Mouse (Mus musculus): ENCODE measurements around the gene Rfc1. TPM values are rescaled to one million over a fixed set of nuclear protein-coding genes. Genes with fewer than 3 reads are reported as not detected.
A peak's percentile ranks its signal among the peaks of the same experiment; 100 is the strongest.
"Not testable (repeated sequence)": the region's sequence is repeated elsewhere in the genome, so short reads cannot be mapped to it uniquely, and the experiment has no call there.

The Rfc1 gene
- polyA plus RNA-seq, 1 experiment from 2014 or later = 84.4 TPM

GRCm38 (mm10) chr5:65336075-65336355 lies 545 bp upstream of the Rfc1 start:
- no peak for ATAC-seq (ENCODE audit: borderline replicate concordance, extremely low read depth, low FRiP score, low TSS enrichment)
- no peak overlapping the region for H3K27ac ChIP-seq

GRCm38 (mm10) chr5:65334788-65335187 lies 682 bp downstream of the Rfc1 start:
- Histone ChIP-seq H3K4me2 (peak overlapping the region; percentile 67), H3K4me1 (peaks cover 17% of the 10 kb centered on the region), H3K9ac (peak overlapping the region; percentile 91), H3K27ac (peak overlapping the region; percentile 83; the same call in 1 of the 2 replicates), H3K9me3 (no peaks in the 10 kb centered on the region), H3K36me3 (no peaks in the 10 kb centered on the region), H3K27me3 (no peaks in the 10 kb centered on the region), H3K4me3 (peak overlapping the region; percentile 92)
- 2% methylated on average over 8 of the region's 8 CpGs for WGBS
- no peak for ATAC-seq (ENCODE audit: borderline replicate concordance, extremely low read depth, low FRiP score, low TSS enrichment)

More at GRCm38 (mm10) chr5:65336075-65336355, 545 bp upstream of the Rfc1 start:
- no peaks in the 10 kb centered on the region for H3K36me3 ChIP-seq
- H3K27me3 ChIP-seq = no peaks in the 10 kb centered on the region
- peak overlapping the region; percentile 92 for H3K4me3 ChIP-seq
- WGBS = 22% methylated on average over 4 of the region's 4 CpGs
- peak overlapping the region; percentile 67 for H3K4me2 ChIP-seq
- peak overlapping the region; percentile 91; the same call in 1 of the 2 replicates for H3K9ac ChIP-seq
- no peaks in the 10 kb centered on the region for H3K9me3 ChIP-seq
- peaks cover 17% of the 10 kb centered on the region for H3K4me1 ChIP-seq

GRCm38 (mm10) chr5:65329971-65330370 lies 5.5 kb downstream of the Rfc1 start:
- H3K4me2 ChIP-seq = no peak overlapping the region
- H3K4me3 ChIP-seq = no peak overlapping the region
- no peaks in the 10 kb centered on the region for H3K27me3 ChIP-seq
- H3K9ac ChIP-seq = no peak overlapping the region
- H3K36me3 ChIP-seq = no peaks in the 10 kb centered on the region
- H3K9me3 ChIP-seq = no peaks in the 10 kb centered on the region
- no peak for ATAC-seq (ENCODE audit: borderline replicate concordance, extremely low read depth, low FRiP score, low TSS enrichment)
- WGBS = 56% methylated on average over 3 of the region's 3 CpGs
- no peak overlapping the region for H3K27ac ChIP-seq
- H3K4me1 ChIP-seq = peaks cover 37% of the 10 kb centered on the region

GRCm38 (mm10) chr5:65326212-65326611 lies 9.3 kb downstream of the Rfc1 start:
- H3K4me3 ChIP-seq = no peak overlapping the region
- peak overlapping the region; percentile 35; the same call in 1 of the 2 replicates for H3K27ac ChIP-seq
- H3K36me3 ChIP-seq = no peaks in the 10 kb centered on the region
- 57% methylated on average over 5 of the region's 5 CpGs for WGBS
- H3K9ac ChIP-seq = no peak overlapping the region
- H3K27me3 ChIP-seq = no peaks in the 10 kb centered on the region
- no peak for ATAC-seq (ENCODE audit: borderline replicate concordance, extremely low read depth, low FRiP score, low TSS enrichment)
- H3K9me3 ChIP-seq = no peaks in the 10 kb centered on the region
- H3K4me2 ChIP-seq = 0 out of 2 replicates have a peak overlapping the region, but pooled peaks have one; percentile 1
- H3K4me1 ChIP-seq = peaks cover 25% of the 10 kb centered on the region

- WGBS = 74% methylated on average over 3 of the region's 3 CpGs
- H3K4me3 ChIP-seq = no peak overlapping the region
- ATAC-seq (ENCODE audit: borderline replicate concordance, extremely low read depth, low FRiP score, low TSS enrichment) = no peak
- no peaks in the 10 kb centered on the region for H3K36me3 ChIP-seq
- H3K9ac ChIP-seq = no peak overlapping the region
- no peaks in the 10 kb centered on the region for H3K9me3 ChIP-seq
- no peaks in the 10 kb centered on the region for H3K27me3 ChIP-seq
- H3K27ac ChIP-seq = no peak overlapping the region
- H3K4me2 ChIP-seq = no peak overlapping the region
- peaks cover 25% of the 10 kb centered on the region for H3K4me1 ChIP-seq
Measured at GRCm38 (mm10) chr5:65324758-65325355, 10.6 kb downstream of the Rfc1 start.

GRCm38 (mm10) chr5:65324271-65324670 lies 11.2 kb downstream of the Rfc1 start:
- no peak for ATAC-seq (ENCODE audit: borderline replicate concordance, extremely low read depth, low FRiP score, low TSS enrichment)
- WGBS = 85% methylated on average over 3 of the region's 3 CpGs
- H3K27me3 ChIP-seq = no peaks in the 10 kb centered on the region
- no peak overlapping the region for H3K4me2 ChIP-seq
- no peaks in the 10 kb centered on the region for H3K9me3 ChIP-seq
- peaks cover 25% of the 10 kb centered on the region for H3K4me1 ChIP-seq
- no peak overlapping the region for H3K4me3 ChIP-seq
- no peak overlapping the region for H3K27ac ChIP-seq
- no peaks in the 10 kb centered on the region for H3K36me3 ChIP-seq
- H3K9ac ChIP-seq = no peak overlapping the region

GRCm38 (mm10) chr5:65322165-65322564 lies 13.3 kb downstream of the Rfc1 start:
- Histone ChIP-seq H3K4me2 (no peak overlapping the region), H3K36me3 (peaks cover 14% of the 10 kb centered on the region; the same call in 1 of the 2 replicates), H3K9ac (no peak overlapping the region), H3K27ac (no peak overlapping the region), H3K4me1 (peaks cover 13% of the 10 kb centered on the region), H3K4me3 (no peak overlapping the region), H3K27me3 (no peaks in the 10 kb centered on the region), H3K9me3 (no peaks in the 10 kb centered on the region)
- no peak for ATAC-seq (ENCODE audit: borderline replicate concordance, extremely low read depth, low FRiP score, low TSS enrichment)
- 57% methylated on average over 10 of the region's 10 CpGs for WGBS

GRCm38 (mm10) chr5:65319176-65319575 lies 16.3 kb downstream of the Rfc1 start:
- Histone ChIP-seq H3K4me3 (no peak overlapping the region), H3K27ac (no peak overlapping the region), H3K36me3 (peaks cover 36% of the 10 kb centered on the region), H3K9me3 (no peaks in the 10 kb centered on the region), H3K4me2 (no peak overlapping the region), H3K4me1 (no peaks in the 10 kb centered on the region), H3K9ac (no peak overlapping the region), H3K27me3 (no peaks in the 10 kb centered on the region)
- ATAC-seq (ENCODE audit: borderline replicate concordance, extremely low read depth, low FRiP score, low TSS enrichment) = no peak
- WGBS = 86% methylated on average over 9 of the region's 9 CpGs

GRCm38 (mm10) chr5:65308866-65309265 lies 26.6 kb downstream of the Rfc1 start:
- ATAC-seq (ENCODE audit: borderline replicate concordance, extremely low read depth, low FRiP score, low TSS enrichment) = no peak
- no peaks in the 10 kb centered on the region for H3K9me3 ChIP-seq
- H3K27ac ChIP-seq = no peak overlapping the region
- WGBS = 90% methylated on average over 3 of the region's 3 CpGs
- no peak overlapping the region for H3K4me3 ChIP-seq
- H3K4me2 ChIP-seq = no peak overlapping the region
- peaks cover 56% of the 10 kb centered on the region for H3K36me3 ChIP-seq
- no peak overlapping the region for H3K9ac ChIP-seq
- H3K4me1 ChIP-seq = no peaks in the 10 kb centered on the region
- no peaks in the 10 kb centered on the region for H3K27me3 ChIP-seq

GRCm38 (mm10) chr5:65308208-65308607 lies 27.3 kb downstream of the Rfc1 start:
- peaks cover 56% of the 10 kb centered on the region for H3K36me3 ChIP-seq
- WGBS = 90% methylated on average over 7 of the region's 7 CpGs

GRCm38 (mm10) chr5:65305516-65305915 lies 30.0 kb downstream of the Rfc1 start:
- H3K27ac ChIP-seq = no peak overlapping the region
- no peak overlapping the region for H3K9ac ChIP-seq
- ATAC-seq (ENCODE audit: borderline replicate concordance, extremely low read depth, low FRiP score, low TSS enrichment) = no peak
- H3K9me3 ChIP-seq = no peaks in the 10 kb centered on the region
- H3K4me3 ChIP-seq = no peak overlapping the region
- peaks cover 49% of the 10 kb centered on the region for H3K36me3 ChIP-seq
- no peak overlapping the region for H3K4me2 ChIP-seq
- H3K27me3 ChIP-seq = no peaks in the 10 kb centered on the region
- no peaks in the 10 kb centered on the region for H3K4me1 ChIP-seq
- 78% methylated on average over 9 of the region's 9 CpGs for WGBS

More at GRCm38 (mm10) chr5:65308208-65308607, 27.3 kb downstream of the Rfc1 start:
- no peak overlapping the region for H3K4me3 ChIP-seq
- H3K9me3 ChIP-seq = no peaks in the 10 kb centered on the region
- ATAC-seq (ENCODE audit: borderline replicate concordance, extremely low read depth, low FRiP score, low TSS enrichment) = no peak
- H3K9ac ChIP-seq = no peak overlapping the region
- H3K4me2 ChIP-seq = no peak overlapping the region
- no peaks in the 10 kb centered on the region for H3K4me1 ChIP-seq
- H3K27ac ChIP-seq = no peak overlapping the region
- H3K27me3 ChIP-seq = no peaks in the 10 kb centered on the region

- Histone ChIP-seq H3K9ac (no peak overlapping the region), H3K4me1 (no peaks in the 10 kb centered on the region), H3K27ac (no peak overlapping the region), H3K27me3 (no peaks in the 10 kb centered on the region), H3K4me2 (no peak overlapping the region), H3K36me3 (peaks cover 38% of the 10 kb centered on the region), H3K9me3 (no peaks in the 10 kb centered on the region), H3K4me3 (no peak overlapping the region)
- ATAC-seq (ENCODE audit: borderline replicate concordance, extremely low read depth, low FRiP score, low TSS enrichment) = no peak
- WGBS = 92% methylated on average over 9 of the region's 9 CpGs
Measured at GRCm38 (mm10) chr5:65300121-65300520, 35.3 kb downstream of the Rfc1 start.

GRCm38 (mm10) chr5:65299623-65300022 lies 35.8 kb downstream of the Rfc1 start:
- not testable (repeated sequence) for H3K4me1 ChIP-seq; H3K4me2 ChIP-seq; ATAC-seq (ENCODE audit: borderline replicate concordance, extremely low read depth, low FRiP score, low TSS enrichment); H3K9ac ChIP-seq; H3K27ac ChIP-seq; H3K27me3 ChIP-seq; H3K4me3 ChIP-seq; H3K9me3 ChIP-seq
- peaks cover 36% of the 10 kb centered on the region for H3K36me3 ChIP-seq
- 78% methylated on average over 1 of the region's 1 CpGs for WGBS
